Mouse (Mus musculus) CH12F3 (cell line): ENCODE measurements around the gene Abcb4.
"Not testable (repeated sequence)": the region's sequence is repeated elsewhere in the genome, so short reads cannot be mapped to it uniquely, and the experiment has no call there.

Experiments used
- in situ Hi-C: fragments of 300-500 bp; cut with MboI; formaldehyde crosslinking; loops from 2 replicates; pipeline ENCODE4 v1.14.3; 2020; ENCODE audit warnings: low sequenced_read_pairs

Abcb4 gene

DNA sequence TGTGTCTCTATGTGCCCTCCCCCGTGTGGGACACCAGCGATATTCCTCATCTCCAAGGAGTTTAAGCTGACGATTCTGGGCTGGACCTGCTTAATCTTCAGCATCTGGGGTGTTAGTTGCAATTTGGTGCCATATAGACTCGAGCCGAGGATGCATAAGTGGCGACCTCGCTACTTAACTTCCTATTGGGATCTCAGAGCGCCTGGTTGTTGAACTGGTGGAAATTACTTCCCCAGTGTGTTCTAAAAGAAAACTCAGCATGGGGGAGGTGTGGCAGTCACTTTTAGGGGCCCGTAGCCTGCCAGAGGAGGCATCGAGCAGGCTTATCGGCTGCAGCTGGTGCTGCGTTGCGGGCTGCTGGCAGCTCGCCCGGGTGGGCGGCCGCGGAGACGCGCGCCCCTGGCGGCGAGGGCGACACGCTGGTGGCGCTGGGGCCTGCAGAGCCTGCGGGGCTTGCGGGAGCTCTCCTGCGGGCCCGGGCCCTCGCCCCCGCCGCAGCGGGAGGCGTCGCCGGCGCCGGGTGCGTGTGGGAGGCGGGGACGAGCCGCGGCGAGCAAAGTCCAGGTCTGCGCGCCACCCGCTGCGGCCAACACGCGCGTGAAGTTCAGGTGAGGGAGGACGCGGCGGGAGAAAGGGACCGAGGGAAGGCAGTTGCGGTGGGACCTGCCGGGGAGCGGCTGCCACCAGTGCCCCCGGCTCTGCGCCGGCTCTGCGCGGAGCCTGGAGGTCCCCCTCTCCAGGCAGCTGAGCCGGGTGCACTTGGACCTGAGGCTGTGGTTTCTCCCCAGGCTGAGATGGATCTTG lies at the start of gene Abcb4:
Gene Abcb4, plus strand, starts transcription at position 418 of the 804 bp plus-strand sequence.
- in situ Hi-C loops, result no loop called here

DNA sequence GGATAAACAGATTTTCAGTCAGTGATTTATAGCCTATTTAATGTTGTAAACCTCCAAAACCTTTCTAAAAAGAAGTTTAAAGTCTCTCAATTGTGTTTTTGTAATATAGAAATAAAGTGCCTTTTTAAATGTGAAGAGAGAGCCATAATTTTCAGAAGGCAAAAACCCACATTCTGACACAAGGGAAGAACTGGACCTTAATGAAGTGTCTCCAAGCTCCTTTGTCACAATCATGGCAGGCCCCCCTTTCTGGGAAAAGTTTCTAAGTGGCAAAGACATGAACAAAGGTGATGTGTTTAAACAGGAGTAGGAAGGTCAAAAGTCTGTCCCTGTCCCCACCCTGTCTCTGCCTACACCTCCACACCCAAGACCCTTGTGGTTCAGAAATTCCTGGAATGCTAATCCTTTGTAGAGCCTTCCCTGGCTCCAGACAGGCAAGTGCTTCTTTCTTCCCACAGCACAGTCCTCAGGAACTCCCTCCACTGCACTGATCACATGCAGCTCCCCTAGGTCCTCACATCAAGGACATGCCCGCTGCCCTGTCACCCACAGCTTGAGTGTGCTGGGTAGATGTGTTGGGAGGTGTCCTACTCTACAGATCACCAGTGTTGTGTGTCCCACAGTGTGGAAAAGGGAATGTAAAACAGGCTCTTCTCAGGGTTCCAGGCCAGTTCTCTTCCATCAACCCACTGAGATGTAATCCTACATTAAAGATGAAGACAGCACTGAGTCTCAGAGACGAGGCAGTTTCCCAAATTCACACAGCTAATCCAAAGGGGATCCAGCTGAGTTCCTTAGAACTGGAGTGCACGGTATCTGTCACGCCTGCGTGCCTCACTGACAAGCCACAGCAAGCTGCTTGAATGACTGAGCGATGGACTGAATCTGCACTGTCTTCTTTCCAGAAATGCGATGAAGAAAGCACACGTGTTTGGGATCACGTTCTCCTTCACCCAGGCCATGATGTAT lies 44.6 kb upstream of the Abcb4 start:
- in situ Hi-C loops, result loop anchor here (25.0 kb wide), 1 partner anchor 362 kb away; no protein-coding TSS in a partner anchor

DNA sequence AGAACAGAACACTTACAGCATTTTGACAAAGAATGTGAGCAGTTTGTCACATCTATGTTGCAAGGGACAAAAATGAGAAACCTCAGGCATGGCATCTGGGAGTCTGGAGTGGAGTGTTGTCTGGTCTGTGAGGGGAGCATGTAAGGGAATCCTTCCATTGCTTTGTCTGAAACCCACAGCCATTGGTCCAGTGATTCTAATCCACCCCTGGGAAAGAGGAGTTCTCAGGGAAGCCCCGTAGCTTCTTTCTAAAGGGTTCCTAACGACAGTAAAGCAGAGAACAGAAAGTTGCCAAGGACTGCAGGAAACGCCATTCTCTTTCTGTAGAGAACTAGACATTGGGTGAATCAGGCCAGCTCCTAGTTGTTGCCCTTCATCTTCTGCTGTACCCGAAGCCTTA lies 42.7 kb upstream of the Abcb4 start:
- in situ Hi-C loops, result no loop called here

DNA sequence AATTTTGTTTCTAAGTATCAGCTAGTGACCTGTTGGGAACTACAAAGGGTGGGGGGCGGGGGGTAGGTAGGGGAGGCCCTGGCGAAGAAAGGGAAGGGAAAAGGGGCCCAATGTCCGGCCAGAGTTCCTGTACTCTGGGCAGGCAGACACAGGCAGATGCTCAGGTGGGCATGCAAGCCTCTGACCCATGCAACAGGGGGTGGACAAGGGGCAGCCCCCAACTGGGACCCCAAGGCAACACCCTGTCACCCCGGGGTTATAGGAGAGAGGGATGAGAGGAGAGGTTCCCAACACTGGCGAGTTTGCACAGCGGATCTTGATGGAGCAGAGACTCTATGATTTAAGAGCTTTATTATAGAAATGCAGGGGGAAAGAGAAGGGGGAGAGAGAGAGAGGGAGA lies 36.3 kb upstream of the Abcb4 start:
- in situ Hi-C loops, result no loop called here

DNA sequence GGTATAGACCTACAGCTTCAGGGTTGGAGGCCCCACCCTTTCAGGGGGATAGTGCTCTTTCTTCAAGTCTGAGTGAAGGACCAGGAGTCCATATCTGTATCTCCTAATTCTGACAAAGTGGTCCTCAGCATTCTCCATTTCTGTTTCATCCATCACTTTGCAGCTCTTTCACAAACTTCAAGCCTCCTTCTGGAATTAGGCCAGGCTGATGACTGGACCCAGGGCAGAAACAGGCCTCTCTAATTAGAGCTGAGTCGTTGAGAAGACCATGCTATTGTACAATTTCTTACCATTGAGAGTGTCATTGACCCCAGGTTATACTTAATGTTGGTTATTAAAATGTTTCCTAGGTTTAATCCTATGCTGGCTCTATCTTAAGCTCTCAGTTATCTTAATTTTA lies 31.7 kb upstream of the Abcb4 start:
- in situ Hi-C loops, result no loop called here

DNA sequence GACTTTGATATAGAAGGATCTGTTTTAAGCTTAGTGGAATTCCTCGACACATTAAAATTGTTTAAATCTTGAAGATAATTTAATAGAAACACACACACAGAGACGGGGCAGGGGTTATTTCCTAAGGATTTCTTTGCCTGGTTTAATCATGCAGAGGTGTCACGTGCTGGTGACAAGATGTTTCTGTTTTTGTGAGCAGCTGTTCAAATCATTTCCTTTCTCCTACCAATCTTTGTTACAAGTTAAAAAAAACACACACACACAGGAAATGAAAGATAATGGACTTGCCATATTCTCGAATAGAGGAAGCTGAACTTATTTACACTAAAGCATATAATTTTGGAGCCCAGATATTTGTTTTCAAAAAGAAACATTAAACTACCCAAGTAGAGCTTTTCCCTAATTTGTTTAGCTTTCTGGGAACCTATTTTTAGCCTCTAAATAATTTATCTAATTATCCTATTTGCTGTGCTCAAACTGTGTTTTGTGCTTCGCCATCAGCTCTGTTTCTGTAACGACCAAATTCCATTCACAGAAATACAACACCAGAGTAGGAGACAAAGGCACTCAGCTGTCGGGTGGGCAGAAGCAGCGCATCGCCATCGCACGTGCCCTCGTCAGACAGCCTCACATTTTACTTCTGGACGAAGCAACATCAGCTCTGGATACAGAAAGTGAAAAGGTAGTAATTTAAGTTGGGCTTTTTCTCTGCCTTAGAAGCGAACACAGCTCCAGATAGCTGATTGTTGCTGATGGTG lies 29.8 kb upstream of the Abcb4 start:
- in situ Hi-C loops, result no loop called here

DNA sequence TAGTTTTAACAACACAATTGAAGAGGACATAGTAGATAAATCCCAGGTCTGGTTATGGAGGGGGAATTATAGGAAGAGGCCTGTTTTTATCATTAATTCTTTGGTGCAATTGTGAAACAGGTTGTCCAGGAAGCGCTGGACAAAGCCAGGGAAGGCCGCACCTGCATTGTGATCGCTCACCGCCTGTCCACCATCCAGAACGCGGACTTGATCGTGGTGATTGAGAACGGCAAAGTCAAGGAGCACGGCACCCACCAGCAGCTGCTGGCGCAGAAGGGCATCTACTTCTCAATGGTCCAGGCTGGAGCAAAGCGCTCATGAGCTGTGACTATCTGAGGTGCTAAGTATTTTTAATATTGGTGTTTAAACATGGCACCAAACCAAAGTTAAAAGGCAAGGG lies 27.9 kb upstream of the Abcb4 start:
- in situ Hi-C loops, result not testable (repeated sequence)

DNA sequence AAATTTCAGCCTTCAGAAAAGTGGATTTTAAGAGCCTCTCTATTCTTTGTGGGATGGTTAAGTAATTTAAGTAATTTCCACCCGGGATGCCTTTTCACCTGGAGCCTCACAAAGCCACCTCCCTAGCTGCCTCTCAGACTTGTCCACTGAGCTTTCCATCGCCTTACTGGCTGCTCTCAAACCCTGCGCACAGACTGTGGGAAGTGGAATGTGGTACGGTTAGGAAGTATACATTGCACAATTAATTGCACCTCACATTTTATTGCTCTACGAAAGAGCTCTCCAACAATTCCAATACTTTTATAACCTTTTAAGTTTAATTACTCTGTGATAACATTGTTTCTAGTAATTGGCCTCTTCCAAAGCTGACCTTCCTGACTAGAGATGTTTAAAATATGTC lies 27.2 kb upstream of the Abcb4 start:
- in situ Hi-C loops, result no loop called here

DNA sequence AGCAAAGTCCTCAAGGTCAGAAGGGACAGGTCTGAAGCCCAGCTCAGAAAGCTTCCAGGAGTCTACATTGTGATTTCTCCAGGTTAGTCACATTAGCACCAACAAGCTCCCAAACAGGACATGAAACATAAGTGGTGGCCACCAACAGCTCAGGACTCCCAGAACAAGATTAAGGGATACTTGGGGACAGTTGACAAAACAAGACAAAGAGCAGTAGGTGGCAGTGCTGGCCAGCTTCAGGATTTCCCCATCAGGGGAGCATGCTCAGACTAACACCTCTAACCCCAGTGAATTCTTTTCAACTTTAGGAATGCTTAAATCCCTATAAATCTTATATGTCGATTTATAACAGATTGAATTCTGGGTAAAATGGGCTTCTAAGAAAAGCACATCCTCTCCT lies 25.5 kb upstream of the Abcb4 start:
- in situ Hi-C loops, result no loop called here

DNA sequence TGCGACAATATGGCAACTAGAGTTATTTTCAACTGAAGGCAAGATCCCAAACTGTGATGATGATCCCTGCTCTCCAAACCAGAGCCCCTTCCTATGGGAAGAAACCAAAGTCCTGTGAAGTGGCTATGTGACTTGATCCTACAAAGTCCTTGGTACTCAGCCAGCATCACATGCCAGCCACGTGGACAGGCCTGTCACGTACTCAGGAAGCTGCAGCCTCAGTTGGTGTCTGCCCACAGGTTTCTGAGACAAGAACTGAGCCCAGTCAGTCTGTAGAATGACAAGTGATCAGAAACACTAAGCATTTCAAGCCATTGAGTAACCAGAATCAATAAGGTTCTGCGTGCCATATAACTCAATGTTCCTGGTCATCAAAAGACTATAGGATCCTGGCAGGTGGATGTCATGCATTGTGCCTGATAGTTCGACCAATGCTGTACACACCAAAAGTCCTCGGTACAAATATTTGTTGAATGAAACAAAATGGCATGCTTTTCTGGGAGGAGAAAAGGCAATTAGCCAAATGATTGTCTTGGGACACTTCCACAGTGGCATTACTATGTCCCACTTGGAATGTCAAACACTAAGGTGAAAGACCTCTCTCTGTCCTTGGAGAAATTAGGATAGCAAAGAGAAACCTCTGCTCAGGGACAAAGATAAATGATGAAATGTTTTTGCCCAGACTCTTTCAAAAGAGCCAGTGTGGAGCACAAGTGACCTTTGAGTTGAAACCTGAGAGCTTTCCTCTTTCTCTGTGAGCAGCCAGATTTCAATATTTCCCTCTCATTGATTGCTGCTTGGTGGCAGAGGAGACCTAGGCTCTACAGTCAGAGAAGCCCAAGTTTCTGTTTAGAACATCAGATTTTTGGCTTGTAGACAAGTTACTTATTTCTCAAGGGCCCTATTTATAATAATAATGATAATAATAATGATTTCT lies 20.3 kb upstream of the Abcb4 start:
- in situ Hi-C loops, result no loop called here

DNA sequence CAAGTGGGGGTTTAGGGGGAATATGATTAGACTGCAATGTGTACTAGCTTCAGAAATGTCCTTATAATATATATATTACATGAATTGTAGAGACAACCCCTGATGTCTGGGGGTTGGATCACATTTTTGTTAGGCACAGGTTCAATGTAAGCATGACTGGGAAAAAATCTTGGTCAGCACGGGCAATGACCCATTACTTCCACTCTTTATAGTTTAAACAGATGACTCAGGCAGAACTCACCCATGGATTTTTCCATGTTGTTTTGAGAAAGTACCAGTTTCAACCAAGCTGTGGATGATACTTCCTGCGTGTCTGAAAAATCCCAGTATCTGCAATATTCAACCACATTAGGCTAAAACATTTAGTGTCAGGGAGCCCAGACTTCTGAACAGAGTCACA lies 16.4 kb upstream of the Abcb4 start:
- in situ Hi-C loops, result no loop called here

DNA sequence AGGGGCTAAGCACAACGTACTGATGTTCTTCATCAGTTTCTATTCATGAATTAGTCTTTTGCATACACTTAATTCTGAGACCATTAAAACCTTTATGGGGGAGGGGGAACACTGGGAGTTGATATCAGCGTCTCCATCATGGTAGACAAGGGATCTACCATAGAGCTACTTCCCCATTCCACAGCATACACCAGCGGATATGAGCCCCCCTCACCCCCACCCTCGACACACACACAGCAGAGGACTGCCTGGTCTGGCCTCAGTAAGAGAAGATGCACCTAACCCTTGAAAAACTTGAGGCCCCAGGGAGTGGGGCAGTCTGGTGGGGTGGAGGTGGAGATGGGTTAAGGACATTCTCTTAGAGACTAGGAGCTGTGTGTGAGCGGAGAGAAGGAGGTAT lies 15.7 kb upstream of the Abcb4 start:
- in situ Hi-C loops, result no loop called here

DNA sequence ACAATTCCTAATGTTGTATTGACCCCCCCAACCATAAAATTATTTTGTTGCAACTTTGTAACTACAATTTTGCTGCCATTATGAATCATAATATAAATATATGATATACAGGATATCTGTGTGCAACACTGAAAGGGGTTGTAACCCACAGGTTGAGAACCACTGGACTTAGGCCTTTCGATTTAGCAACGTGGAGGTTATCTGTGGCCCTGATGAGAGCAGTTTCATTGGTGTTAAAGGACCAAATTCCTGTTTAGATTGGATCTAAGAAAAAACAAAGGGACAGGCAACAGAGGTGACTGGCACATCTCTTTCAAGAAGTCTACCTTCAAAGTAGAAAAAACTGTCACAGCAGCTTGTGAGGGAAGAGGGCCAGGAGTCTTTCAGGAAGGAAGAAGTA lies 7.7 kb upstream of the Abcb4 start:
- in situ Hi-C loops, result no loop called here

DNA sequence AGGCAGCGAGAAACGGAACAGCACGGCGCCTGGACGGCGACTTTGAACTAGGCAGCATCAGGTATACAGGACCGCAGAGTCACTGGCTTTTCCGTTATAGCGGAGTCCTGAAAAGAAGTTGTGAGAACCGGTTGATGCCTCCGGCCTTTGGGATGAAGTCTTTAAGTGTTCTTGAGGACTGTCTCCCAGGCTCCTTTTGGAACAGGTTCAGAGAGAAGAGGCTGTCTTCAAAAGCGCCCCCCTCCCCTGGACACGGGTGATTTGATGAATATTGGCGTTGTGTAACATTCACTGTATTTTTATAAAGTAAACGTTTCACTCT lies 548 bp downstream of the Abcb4 start:
- in situ Hi-C loops, result no loop called here

DNA sequence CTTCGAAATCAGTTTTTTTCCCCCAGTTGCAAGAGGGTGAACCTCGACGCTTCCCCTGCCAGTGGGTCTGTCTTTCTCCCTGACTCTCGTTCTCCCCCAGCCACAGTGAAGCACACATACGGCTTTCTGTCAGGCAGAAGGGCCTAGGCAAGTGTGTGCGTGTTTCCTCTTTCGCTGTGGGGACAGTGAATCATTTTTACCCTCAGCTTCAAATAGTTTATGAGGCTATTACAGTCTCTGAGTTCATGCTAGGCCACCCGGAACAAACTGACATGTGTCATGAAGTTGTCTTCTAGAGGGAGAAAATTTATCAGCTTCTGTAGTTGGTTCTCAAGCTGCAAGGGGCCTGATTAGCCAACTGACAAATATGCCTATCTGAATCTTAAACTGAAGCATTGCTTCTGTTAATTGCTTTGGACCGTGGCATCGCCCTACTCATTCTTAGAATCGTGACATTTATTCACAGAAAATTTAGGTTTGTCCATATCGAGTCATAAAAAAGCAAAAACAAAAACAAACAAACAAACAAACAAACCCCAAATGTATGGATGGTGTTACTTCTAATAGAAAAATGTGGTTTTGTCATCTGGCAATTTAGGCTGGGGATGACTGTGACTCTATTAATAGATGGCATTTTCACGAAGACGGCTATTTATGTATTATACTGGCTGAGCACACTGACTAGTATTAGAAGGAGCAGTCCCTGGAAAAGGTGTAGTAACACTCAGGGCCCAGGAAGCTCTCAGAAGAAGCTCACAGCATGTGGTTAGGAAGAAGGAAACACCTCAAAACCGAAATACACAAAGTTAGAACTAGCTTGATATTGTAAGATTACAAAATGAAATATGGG lies 1.3 kb downstream of the Abcb4 start:
- in situ Hi-C loops, result no loop called here

DNA sequence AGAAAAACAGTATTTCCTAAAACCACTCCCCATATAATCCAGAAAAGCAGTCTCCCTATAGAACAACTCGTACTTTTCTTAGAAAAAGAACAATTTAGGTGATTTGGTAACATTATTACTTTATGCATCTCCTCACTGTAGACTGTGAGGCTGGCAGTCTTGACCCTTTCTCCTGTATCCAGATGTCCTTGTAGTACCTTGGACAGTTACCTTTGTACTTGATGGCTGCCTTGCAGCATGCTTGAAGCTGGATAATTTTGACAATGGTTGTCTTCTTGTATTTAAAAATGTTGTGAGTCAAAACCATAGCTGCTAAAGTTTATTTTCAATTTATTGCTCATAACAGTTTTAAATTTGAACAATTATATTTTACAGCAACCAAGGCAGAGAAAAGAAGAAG lies 2.7 kb downstream of the Abcb4 start:
- in situ Hi-C loops, result no loop called here

DNA sequence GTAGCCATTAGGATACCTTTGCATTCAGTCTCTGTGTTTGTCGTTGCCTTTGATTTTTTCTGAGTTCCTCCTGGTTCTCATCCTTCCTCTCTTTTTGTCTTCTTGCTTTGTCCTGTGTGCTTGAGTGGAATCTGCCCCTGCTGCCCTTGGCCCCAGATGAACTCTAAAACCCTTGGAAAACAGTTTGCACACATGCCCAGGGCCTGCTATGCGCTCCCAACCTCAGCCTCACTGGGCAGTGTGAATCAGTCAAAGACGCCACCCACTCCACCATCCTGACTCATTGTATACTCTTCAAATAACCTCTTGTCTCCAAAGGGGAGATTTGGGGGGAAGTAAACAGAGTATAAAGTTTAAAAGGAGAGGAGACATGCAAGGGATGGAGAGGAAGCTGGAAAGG lies 4.7 kb downstream of the Abcb4 start:
- in situ Hi-C loops, result no loop called here

DNA sequence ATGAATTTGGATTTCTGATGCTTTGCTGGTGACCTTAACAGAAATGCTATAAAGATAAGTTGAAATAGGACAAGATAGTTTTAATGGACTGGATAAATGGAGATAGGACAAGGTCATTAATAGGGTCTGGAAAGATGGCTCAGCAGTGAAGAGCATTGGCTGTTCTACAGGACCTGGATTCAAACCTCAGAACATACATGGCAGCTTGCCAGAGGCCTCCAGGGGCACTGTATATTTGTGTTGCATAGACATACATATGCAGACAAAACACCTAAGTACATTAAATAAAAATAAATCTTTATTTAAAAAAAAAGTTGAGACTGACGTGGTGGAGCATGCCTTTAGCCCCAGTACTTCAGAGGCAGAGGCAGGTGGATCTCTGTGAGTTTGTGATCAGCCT lies 7.5 kb downstream of the Abcb4 start:
- in situ Hi-C loops, result no loop called here

DNA sequence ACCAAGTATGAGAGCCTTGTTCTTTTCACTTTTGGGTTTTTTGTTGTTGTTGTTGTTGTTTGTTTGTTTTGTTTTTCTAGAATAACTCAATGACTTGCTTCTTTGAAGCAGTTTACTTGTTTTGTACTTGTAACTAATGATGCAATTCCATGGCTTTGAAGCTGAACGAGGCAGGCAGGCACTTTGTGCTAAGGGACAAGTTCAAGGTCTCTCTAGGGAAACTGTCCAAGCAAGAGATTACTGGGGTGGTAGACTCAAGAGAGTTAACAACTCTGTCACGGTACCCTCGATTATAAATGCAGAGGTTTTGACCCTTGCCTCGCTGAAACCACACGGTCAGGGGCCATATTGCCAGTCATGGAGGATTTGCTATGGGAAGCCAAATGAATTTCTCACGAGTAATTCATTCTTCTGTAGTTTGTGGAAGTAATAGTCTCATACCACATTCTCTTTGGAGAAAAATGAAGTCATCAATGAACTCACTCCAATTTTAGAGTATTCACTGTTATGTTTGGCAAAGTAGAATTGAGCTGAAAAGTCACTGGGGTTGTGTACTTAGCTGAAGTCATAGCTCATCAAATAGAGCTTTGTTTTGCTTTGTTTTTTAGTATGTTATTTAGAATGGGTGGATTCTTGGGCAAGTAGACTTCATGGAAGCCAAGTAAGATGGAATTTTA lies 8.8 kb downstream of the Abcb4 start:
- in situ Hi-C loops, result no loop called here
